Mouse (Mus musculus) left cerebral cortex, postnatal 10 days (tissue): ENCODE measurements around the gene Prkar2a. TPM values are rescaled to one million over a fixed set of nuclear protein-coding genes. Genes with fewer than 3 reads are reported as not detected.

ENCODE experiments used
- DNase-seq, 2 experiments: peaks; one replicate each; pipeline ENCODE4 v3.0.0; 2021 to 2022; ENCODE audit warnings: low spot score in 2 of 2, mixed read lengths in 1 of 2; ENCODE audit errors: extremely low spot score in 1 of 2
- intact Hi-C: fragments of 180-260 bp; cut with DNase I; formaldehyde crosslinking; loops from one replicate; pipeline ENCODE4 v1.15.1; 2025
- total RNA-seq, 2 experiments: library from RNA; stranded (reverse); gene quantifications; 2 replicates each; pipeline ENCODE4 v1.2.3; 2021

Gene Prkar2a
- total RNA-seq, 2 experiments from 2014 or later, result 54.3 to 58.7 TPM

DNA sequence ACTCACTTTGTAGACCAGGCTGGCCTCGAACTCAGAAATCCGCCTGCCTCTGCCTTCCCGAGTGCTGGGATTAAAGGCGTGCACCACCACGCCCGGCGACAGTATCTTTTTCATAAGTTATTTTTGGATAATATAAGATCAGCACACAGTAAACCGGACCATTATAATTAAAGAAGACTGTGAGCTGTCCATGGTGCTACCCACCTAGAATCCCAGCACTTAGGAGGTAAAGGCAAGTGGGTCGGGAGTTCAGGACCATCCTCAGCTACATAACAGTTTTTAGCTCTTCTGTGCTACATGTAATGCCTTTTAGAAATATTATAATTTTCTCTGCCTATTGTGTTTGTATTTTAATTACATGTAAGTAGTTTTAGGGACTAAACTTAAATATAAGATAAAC is 52.9 kb downstream of the Prkar2a start:
- no peak for DNase-seq
- intact Hi-C loops, result no loop called here

DNA sequence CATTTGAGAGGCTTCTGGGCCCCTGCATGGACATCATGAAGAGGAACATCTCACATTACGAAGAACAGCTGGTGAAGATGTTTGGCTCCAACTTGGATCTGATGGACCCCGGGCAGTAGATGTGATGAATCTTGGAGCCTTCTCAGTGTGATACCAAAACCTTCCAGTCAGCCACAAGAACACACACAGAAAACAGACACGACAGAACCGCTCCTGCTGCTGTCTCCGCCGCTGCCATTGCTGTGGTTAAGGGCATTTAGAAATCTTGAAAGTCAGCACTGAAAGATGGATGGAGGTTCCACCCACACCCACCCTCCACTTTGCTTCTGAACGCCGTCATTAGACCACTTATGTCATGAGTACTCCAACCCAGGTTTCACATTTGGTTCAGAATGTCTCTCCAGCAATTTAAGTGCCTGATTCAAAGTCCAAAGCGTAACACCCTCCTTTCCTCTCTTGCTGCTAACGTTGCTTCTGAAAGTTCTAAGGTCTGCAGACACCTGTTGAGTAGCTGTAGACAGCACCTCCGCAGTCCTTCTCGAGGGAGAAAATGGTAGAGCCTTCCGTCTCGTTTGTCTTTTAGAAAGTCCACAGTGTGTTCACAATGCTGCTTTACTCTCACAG is 57.9 kb downstream of the Prkar2a start:
- intact Hi-C loops, result no loop called here
- no peak for DNase-seq

DNA sequence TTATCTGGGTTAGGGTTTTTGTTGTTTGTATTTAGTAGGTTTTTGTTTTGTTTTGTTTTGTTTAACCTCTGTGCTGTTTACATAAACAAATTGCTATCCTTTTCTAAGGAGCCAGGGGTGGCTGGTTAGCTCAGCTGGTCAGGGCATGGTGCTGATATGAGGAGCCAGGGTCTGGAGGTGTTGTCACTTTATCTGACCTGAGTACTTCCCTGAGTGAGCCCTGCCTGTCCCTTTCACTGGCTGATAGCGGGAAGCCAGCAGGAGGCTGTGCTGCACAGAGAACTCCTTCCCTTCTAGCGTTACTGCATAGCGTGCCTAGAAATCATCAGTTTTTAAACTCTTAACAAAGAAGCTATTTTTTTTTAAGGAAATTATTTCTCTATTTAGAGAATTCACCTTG is 58.6 kb downstream of the Prkar2a start:
- no peak for DNase-seq
- intact Hi-C loops, result no loop called here

DNA sequence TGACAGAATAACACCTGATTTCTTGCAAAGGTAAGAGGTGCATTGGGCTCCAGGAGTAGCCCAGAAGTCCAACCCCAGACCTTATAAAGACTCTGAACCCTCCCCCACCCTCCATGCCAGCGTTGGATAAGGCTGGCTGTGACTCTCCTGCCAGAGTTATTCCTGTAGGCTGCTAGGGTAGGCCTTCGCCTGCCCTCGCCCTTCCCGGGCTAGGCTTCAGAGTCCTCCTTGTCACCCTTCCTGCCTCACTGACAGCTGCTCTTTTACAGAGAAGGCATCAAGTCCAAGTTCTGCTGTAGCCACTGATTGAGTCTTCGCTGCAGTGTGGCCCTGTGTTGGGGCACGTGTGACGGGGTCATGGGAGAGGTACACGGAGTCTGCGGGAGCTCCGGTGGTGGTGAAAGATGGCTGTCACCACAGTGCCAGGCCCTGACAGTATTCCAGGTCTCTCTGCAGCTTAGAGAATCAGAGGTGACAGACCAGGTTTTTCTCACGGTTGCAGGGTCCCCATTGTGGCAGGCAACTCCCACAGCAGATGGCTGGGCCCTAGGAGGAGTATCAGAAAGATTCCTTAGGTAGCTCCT is 59.6 kb downstream of the Prkar2a start:
- intact Hi-C loops, result no loop called here

DNA sequence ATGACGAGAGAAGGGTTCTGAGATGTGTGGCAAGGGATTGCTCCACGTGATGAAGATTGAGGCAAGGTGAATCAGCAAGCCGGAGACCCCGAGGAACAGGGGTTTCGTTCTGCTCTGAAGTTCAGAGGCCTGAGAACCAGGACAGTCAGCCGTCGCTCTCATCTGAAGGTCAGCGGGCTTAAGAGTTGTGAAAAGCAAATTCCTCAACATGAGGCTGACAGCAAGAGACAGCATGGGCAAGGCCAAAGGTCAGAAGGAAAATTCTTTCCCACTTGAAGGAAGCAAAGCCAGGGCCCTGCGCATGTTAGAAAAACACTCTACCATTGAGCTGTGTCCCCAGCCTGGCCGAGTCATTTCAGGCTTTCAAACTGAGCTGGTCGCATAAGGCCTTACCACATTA is 61.5 kb downstream of the Prkar2a start:
- DNase-seq, result no peak
- intact Hi-C loops, result loop anchor here (5.0 kb wide), 1 partner anchor 57 kb away; the partner anchor contains the start of gene Nckipsd

More for the DNA sequence above, 59.6 kb downstream of the Prkar2a start:
- DNase-seq, result no peak

DNA sequence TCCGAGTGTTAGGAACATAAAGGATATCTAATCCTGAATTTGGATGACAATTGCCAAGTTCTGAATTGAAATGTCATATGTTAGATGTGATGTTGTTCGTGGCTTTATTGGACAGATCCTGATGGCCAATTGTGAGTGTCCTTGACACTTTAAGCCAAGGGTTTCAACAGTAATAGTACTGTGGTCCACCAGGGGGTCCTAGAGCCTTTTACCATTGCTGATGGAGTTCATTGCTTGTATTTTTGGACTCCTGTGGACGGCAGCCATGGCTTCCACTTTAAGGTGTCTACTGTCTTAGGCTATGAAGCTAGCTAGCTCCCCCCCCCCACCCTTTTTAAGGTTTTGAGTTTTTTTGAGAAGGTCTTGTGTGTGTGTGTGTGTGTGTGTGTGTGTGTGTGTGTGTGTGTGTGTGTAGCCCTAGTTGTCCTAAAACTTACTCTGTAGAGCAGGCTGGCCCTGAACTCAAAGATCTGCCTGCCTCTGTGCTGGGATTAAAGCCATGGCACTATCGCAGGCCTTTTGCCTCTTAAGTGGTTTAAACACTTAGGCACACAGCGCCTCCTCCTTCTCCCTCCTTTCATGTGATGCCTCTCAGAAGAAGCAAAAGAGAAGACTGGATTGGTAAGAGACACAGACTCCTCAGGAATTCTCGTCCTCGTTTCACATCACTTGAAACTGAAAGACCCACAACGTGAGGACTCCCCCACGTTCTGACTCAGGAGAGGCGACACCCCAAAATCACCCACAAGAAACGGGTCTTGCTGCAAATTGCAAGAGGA is 63.2 kb downstream of the Prkar2a start:
- intact Hi-C loops, result loop anchor here (5.0 kb wide), 1 partner anchor 55 kb away; the partner anchor contains the start of gene Nckipsd
- no peak for DNase-seq

DNA sequence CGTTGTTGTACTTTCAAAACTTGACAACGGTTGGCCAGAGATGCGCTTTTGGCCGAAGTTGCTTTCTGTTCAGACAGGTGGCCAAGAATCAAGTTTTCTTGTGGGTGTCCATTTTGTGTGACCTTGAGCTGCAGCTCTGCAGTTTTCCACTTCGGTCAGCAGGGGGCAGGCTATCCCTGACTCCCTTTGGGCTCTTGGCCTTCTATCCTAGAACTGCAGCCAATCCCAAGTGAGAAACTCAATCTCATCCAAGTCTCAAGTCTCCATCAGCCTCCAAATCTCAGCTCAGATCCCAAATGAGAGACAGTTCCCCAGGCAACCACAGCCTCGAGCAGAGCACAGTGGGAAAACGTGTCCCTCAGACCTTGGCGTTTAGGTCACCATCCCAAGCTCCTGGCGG is 64.2 kb downstream of the Prkar2a start:
- DNase-seq, result peak; percentile 61 to 64
- intact Hi-C loops, result loop anchor here (5.0 kb wide), 1 partner anchor 54 kb away; the partner anchor contains the start of gene Nckipsd

DNA sequence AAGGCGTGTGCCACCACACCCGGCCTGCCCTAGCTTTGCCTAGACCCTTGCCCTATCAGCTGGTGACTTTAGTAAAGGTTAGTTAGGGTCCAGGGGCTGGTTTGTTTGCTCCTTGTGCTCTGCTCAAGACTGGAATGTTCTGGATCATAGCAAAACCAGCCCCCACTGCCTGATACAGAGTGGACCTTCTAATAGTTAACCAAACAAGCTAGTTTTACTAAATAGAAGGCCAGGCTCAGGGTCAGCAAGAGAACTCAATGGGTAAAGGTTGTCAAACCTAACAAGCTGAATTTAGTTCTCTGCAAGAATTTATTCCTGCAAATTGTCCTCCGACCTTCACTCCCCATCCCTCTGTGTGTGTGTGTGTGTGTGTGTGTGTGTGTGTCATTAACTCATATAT is 64.9 kb downstream of the Prkar2a start:
- DNase-seq, result no peak
- intact Hi-C loops, result loop anchor here (5.0 kb wide), 1 partner anchor 53 kb away; the partner anchor contains the start of gene Nckipsd

DNA sequence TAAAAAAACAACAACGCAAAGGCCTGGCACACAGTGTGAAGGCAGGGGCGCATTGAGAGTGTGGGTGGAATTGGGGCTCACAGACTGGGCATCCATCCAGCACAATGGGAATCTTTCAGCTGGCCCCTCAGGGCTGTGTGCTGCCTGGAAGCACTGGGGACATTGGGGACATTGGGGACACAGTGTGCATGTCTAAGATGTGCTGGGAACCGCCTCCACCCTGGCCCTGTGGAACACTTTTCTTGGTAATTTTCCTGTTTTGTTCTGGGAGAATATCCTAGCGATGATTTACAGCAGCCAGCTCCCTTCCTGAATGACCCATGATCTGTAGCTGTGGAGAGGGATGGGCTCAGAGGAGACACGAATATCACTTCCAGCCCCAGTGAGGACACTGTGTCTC is 65.3 kb downstream of the Prkar2a start:
- DNase-seq, result peak in 1 of 2 experiments; percentile 42
- intact Hi-C loops, result loop anchor here (5.0 kb wide), 1 partner anchor 53 kb away; the partner anchor contains the start of gene Nckipsd

DNA sequence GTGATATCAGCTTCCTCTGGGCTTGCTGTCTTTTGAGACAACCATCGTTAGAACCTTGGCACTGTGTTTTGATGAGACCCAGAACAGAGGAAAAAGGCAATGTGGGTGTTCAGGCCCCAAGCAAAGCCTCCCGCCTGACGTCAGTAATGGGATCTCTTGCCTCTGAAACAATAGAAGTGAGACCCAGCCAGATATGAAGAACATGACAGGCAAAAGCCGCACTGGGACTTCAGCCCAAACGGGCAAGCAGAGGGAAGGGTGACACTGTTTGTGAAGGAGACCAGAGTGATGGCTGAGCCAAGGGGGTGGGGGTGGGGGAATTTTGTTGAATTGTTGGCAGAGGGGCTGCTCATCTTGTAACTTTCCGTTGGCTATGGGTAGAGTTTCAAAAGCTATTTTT is 68.3 kb downstream of the Prkar2a start:
- no peak for DNase-seq
- intact Hi-C loops, result no loop called here

DNA sequence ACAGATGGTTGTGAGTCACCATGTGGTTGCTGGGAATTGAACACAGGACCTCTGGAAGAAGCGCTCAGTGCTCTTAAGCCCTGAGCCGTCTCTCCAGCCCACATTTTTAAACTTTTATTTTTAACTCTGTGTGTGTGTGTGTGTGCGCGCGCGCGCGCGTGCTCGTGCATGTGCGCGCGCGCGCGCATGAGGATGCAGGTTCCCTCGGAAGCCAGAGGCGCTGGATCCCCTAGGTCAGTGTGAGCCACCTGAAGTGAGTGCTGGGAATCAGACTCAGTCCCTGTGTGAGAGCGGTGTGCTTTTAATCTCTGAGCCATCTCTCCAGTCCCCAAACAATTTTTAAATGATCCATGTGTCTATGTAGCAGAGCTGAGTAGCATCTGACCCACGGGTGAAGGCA is 70.0 kb downstream of the Prkar2a start:
- DNase-seq, result no peak
- intact Hi-C loops, result no loop called here

DNA sequence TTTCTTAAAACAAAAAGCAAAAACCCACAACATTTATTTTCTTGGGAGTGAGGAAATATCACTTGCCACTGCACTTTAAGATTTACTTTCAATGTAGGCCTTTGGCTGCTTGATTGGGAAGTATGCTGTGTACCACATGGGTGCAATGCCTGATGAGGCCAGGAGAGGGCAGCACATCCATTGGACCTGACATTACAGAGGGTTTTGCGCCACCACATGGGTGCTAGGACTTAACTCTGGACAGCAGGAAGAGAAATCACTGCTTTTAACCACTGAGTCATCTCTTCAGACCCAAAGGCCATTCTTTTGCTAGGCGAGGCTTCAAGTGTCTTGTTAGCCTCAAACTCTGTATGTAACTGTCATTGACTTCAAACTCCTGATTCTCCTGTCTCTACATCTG is 70.7 kb downstream of the Prkar2a start:
- intact Hi-C loops, result no loop called here
- DNase-seq, result no peak

DNA sequence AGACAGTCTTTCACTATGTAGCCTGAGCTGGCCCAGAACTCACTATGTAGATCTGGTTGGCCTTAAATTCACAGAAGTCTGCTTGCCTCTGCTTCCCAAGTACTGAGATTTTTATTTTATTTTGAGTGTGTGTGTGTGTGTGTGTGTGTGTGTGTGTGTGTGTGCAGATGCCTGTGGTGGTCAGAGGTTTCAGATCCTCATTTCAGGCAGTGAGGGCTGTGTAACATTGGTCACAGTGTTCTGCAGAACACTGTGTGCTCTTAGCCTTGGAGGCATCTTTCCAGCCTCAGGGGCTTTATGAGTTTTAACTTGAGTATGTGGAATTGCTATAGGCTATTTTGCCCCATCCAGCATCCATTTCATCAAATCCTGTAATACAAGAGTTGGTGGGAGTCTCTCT is 72.4 kb downstream of the Prkar2a start:
- no peak for DNase-seq
- intact Hi-C loops, result no loop called here

DNA sequence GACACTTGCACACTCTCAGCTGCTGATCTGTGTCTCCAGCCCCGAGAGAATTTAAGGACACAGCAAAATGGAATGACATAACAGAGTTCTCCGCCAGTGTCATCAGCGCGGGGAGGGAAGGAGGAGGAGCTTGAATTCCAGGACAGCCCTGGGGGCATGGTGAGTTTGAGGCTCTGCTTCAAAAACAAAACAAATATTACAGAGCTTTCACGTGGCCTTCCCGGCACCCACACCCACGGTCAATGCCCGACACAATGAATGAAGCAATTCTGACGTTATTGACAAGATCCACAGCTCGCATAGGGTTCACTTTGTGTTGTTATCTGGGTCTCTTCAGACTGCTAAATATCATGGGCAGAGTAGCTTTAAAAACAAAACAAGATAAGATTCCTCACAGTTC is 75.9 kb downstream of the Prkar2a start:
- intact Hi-C loops, result no loop called here
- no peak for DNase-seq

DNA sequence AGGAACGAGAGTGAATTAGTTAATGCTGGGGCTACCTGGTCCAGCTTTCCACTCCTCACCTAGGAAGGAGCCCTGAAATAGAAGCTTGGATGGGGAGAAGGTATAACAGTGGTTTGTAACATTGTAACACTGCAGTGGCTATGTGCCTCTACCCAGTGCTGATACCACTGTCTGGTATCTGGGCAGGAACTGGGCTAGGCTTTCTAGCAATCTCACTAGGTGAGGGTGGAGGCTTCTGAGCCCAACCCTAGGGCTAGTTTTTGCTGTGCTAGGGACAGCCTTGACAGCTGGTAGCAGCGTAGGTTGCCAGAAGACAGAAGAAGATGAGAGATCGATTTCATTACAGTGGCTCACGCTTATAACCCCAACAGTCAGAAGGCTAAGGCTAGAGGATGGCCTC is 87.5 kb downstream of the Prkar2a start:
- intact Hi-C loops, result no loop called here
- no peak for DNase-seq

DNA sequence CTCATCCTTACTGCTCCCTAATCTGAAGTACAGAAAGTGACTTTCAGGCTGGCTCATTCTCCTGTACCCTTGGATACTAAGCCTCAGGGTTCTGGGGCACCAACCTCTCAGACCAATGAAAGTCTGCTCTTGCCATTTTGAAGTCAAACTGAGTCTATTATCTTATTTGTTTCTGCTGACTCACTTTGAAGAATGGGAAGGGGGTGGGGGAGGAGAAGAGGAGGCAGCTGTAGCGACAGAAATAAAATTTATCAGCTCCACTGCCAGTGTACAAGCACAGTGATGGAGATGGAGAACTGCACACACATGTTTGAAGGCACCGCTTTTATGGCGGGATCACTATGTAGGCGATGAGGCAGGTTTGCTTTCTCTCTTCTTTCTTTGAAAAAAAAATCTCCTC is 88.2 kb downstream of the Prkar2a start:
- intact Hi-C loops, result no loop called here

DNA sequence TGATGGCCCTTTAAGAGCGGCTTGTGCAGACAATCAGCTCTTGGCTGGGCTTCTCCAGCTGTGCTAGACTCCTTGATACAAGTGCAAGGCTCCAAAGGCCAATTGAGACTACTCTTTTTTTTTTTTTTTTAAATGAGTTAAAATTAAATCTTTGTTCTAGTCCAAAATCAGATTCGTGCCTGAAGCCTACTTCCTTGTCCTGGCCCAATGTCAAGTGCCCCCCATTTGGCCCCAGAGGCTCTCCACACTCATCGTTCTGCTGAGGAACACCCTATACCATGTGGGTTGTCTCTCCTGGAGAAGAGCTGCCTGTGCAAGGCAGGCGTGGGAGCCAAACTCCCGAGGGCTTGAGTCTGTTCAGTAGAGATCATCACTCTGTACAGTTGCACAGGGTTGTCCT is 91.8 kb downstream of the Prkar2a start:
- DNase-seq, result peak in 1 of 2 experiments; percentile 17
- intact Hi-C loops, result no loop called here

More for the DNA sequence above, 88.2 kb downstream of the Prkar2a start:
- DNase-seq, result no peak

DNA sequence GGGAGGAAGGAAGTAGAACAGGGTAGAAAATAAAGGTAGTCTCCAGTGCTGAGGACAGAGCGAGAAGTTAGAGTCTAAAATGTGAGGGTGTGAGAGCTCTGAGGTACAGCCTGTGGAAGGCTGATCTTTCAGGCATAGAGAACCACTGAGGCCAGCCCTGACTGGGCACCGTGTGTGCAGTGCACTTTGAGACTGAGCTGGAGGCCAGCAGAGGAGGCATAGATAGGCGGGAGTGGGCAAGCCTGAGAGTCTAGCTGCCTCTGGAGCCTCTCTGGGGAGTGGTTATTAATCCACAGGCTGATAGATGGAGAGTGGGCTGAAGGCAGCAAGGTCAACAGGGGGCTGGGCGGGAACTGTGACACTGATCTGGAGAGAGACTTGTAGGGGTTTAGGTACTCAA is 92.8 kb downstream of the Prkar2a start:
- intact Hi-C loops, result no loop called here
- DNase-seq, result no peak

DNA sequence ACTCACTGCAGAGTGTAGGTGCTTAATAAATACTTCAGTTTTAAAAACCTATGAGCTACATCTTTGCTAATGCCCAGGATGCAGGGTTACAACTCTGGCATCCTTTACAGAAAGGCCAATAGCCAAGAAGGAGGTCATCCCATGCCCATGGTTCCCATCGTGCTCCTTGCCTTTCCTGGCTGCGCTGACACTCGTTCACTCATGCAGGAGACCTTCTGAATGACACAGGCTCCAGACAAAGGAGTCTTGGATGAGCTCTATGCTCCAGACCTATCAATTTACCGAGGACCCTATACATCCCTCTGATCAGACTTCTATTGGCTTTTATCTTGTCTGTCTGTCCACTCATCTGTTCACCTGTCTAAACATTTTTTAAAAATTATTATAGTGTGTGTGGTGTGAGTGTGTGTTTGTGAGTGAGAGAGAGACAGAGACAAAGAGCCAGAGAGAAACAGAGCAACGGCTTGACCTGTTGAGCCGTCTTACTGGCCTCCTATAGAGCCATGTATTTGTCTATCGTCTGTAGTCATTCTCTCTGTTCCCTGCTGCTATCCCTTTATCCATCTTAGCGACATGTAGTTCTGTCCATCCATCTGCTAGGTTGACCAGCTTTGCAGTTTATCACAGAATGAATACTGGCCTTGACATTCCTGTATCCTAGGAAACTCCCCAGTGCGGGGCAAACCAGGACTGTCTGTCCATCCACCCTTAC is 93.9 kb downstream of the Prkar2a start:
- no peak for DNase-seq
- intact Hi-C loops, result no loop called here
